Mouse (Mus musculus) MEL (cell line): ENCODE measurements around the gene Igf2r. TPM values are rescaled to one million over a fixed set of nuclear protein-coding genes. Genes with fewer than 3 reads are reported as not detected.
A peak's percentile ranks its signal among the peaks of the same experiment; 100 is the strongest.

Source experiments
- DNase-seq: peaks from one replicate; pipeline ENCODE4 v3.0.0; 2011; ENCODE audit warnings: low read depth, low spot score
- H3K27ac ChIP-seq: 2 replicates; pipeline ENCODE4 v1.5.1; 2012; ENCODE audit warnings: low read depth, mild to moderate bottlenecking, control low read depth, low read length, moderate library complexity; ENCODE audit not compliant: control insufficient read depth
- H3K27me3 ChIP-seq, 2 experiments: fragments of 150-350 bp in 1 of 2; sonication (generic) in 1 of 2; 2 replicates each; pipeline ENCODE4 v1.6.1; 2012; ENCODE audit warnings: low read length in 2 of 2, mild to moderate bottlenecking in 2 of 2, improper control_type of control experiment in 1 of 2, moderate library complexity in 1 of 2; ENCODE audit not compliant: insufficient read depth in 2 of 2, control insufficient read depth in 1 of 2
- H3K36me3 ChIP-seq, 2 experiments: 2 replicates each; pipeline ENCODE4 v1.6.1; 2012 to 2014; ENCODE audit warnings: low read length in 2 of 2, improper control_type of control experiment in 1 of 2, inconsistent platforms in 1 of 2, mild to moderate bottlenecking in 1 of 2; ENCODE audit not compliant: insufficient read depth in 2 of 2, control insufficient read depth in 1 of 2
- H3K4me1 ChIP-seq, 2 experiments: fragments of 150-350 bp in 1 of 2; sonication (generic) in 1 of 2; 2 replicates each; pipeline ENCODE4 v1.6.1; 2012; ENCODE audit warnings: low read length in 2 of 2, improper control_type of control experiment in 1 of 2, mild to moderate bottlenecking in 1 of 2; ENCODE audit not compliant: insufficient read depth in 2 of 2, control insufficient read depth in 1 of 2
- H3K4me3 ChIP-seq, 2 experiments: fragments of 150-350 bp in 1 of 2; sonication (generic) in 1 of 2; 2 replicates each; pipeline ENCODE4 v1.5.1; 2012; ENCODE audit warnings: low read depth in 2 of 2, low read length in 2 of 2, mild to moderate bottlenecking in 2 of 2, moderate library complexity in 2 of 2, control low read depth in 1 of 2, improper control_type of control experiment in 1 of 2; ENCODE audit not compliant: control insufficient read depth in 1 of 2, insufficient read depth in 1 of 2
- H3K79me2 ChIP-seq: 2 replicates; pipeline ENCODE4 v1.6.1; 2012; ENCODE audit warnings: mild to moderate bottlenecking, low read length, moderate library complexity; ENCODE audit not compliant: control insufficient read depth, poor library complexity, insufficient read depth
- H3K9ac ChIP-seq: 2 replicates; pipeline ENCODE4 v1.6.1; 2012; ENCODE audit warnings: low read depth, mild to moderate bottlenecking, control low read depth, low read length, moderate library complexity; ENCODE audit not compliant: control insufficient read depth, poor library complexity, severe bottlenecking
- H3K9me3 ChIP-seq: fragments of 150-350 bp; sonication (generic); replicated peaks from 2 replicates; pipeline ENCODE4 v1.6.1; 2012; ENCODE audit warnings: mild to moderate bottlenecking, low read length, improper control_type of control experiment, moderate library complexity; ENCODE audit not compliant: insufficient read depth
- CHD1 ChIP-seq: IDR thresholded peaks from 2 replicates; pipeline ENCODE4 v1.6.1; 2012; ENCODE audit warnings: low read depth, mild to moderate bottlenecking, inconsistent platforms, low read length, improper control_type of control experiment
- CHD2 ChIP-seq: IDR thresholded peaks from 2 replicates; pipeline ENCODE4 v1.6.1; 2011; ENCODE audit warnings: low read length, improper control_type of control experiment
- CTCF ChIP-seq, 3 experiments: IDR thresholded peaks in 2 of 3; conservative IDR thresholded peaks in 1 of 3; 2 replicates each; pipeline ENCODE4 v1.5.1; 2011 to 2012; ENCODE audit warnings: low read length in 3 of 3, low read depth in 2 of 3, mild to moderate bottlenecking in 2 of 3, improper control_type of control experiment in 1 of 3, inconsistent platforms in 1 of 3, mixed read lengths in 1 of 3, moderate library complexity in 1 of 3; ENCODE audit not compliant: control insufficient read depth in 1 of 3, insufficient read depth in 1 of 3, poor library complexity in 1 of 3, severe bottlenecking in 1 of 3
- EP300 ChIP-seq, 2 experiments: IDR thresholded peaks; 2 replicates each; pipeline ENCODE4 v1.6.1; 2011; ENCODE audit warnings: improper control_type of control experiment in 2 of 2, low read length in 2 of 2, low read depth in 1 of 2, mild to moderate bottlenecking in 1 of 2
- HCFC1 ChIP-seq: IDR thresholded peaks from 2 replicates; pipeline ENCODE4 v1.6.1; 2012; ENCODE audit warnings: low read depth, mild to moderate bottlenecking, inconsistent platforms, low read length, improper control_type of control experiment, moderate library complexity
- JUND ChIP-seq: IDR thresholded peaks from 2 replicates; pipeline ENCODE4 v1.6.1; 2011; ENCODE audit warnings: low read depth, mild to moderate bottlenecking, improper control_type of control experiment, low read length
- KAT2A ChIP-seq: conservative IDR thresholded peaks from 2 replicates; pipeline ENCODE4 v1.6.1; 2012; ENCODE audit warnings: low read depth, low read length, improper control_type of control experiment, inconsistent platforms
- MAFK ChIP-seq: IDR thresholded peaks from 2 replicates; pipeline ENCODE4 v1.6.1; 2011; ENCODE audit warnings: low read depth, mild to moderate bottlenecking, low read length, improper control_type of control experiment, borderline replicate concordance
- MAX ChIP-seq: IDR thresholded peaks from 2 replicates; pipeline ENCODE4 v1.6.1; 2011; ENCODE audit warnings: low read length, improper control_type of control experiment
- MXI1 ChIP-seq: IDR thresholded peaks from 2 replicates; pipeline ENCODE4 v1.6.1; 2011; ENCODE audit warnings: mild to moderate bottlenecking, low read depth, low read length, improper control_type of control experiment
- POLR2AphosphoS5 ChIP-seq: IDR thresholded peaks from 2 replicates; pipeline ENCODE4 v1.6.1; 2012; ENCODE audit warnings: low read depth, borderline replicate concordance, mild to moderate bottlenecking, inconsistent platforms, low read length, moderate library complexity, mixed read lengths
- SIN3A ChIP-seq: IDR thresholded peaks from 2 replicates; pipeline ENCODE4 v1.6.1; 2012; ENCODE audit warnings: low read length, improper control_type of control experiment, inconsistent platforms
- TBP ChIP-seq: IDR thresholded peaks from 2 replicates; pipeline ENCODE4 v1.8.0; 2011; ENCODE audit warnings: low read depth, low read length, improper control_type of control experiment
- UBTF ChIP-seq: IDR thresholded peaks from 2 replicates; pipeline ENCODE4 v1.6.1; 2012; ENCODE audit warnings: low read depth, mild to moderate bottlenecking, inconsistent platforms, low read length, improper control_type of control experiment, moderate library complexity, borderline replicate concordance; ENCODE audit not compliant: insufficient read depth
- USF1 ChIP-seq: IDR thresholded peaks from 2 replicates; pipeline ENCODE4 v1.6.1; 2014; ENCODE audit warnings: low read depth, mild to moderate bottlenecking, inconsistent platforms, low read length, improper control_type of control experiment, moderate library complexity
- ZC3H11A ChIP-seq: IDR thresholded peaks from 2 replicates; pipeline ENCODE4 v1.6.1; 2012; ENCODE audit warnings: low read depth, mild to moderate bottlenecking, inconsistent platforms, low read length, improper control_type of control experiment
- ZNF384 ChIP-seq: IDR thresholded peaks from 2 replicates; pipeline ENCODE4 v1.6.1; 2012; ENCODE audit warnings: low read depth, mild to moderate bottlenecking, inconsistent platforms, low read length, improper control_type of control experiment
- polyA plus RNA-seq, 2 experiments: library from polyadenylated mRNA; stranded (reverse) in 1 of 2; unstranded in 1 of 2; fragments of >175 nt in 1 of 2; fragments of >200 nt in 1 of 2; gene quantifications; 2 replicates each; pipeline versions ENCODE4 v1.2.1 to v1.2.4; 2012; ENCODE audit warnings: low replicate concordance in 2 of 2, low read depth in 1 of 2; ENCODE audit not compliant: insufficient read length in 2 of 2, insufficient read depth in 1 of 2, missing spikeins in 1 of 2
- total RNA-seq: library from RNA; depleted of rRNA; stranded (reverse); fragments of 300-350 nt; gene quantifications from 2 replicates; pipeline ENCODE4 v1.2.3, GENCODE M21; 2012

Gene Igf2r
- total and polyA plus RNA-seq, 3 experiments, result 18.0 to 21.7 (median 18.3) TPM

- peaks cover 0 to 4% of the 10 kb centered on the region in 2 experiments for H3K27me3 ChIP-seq
- TF ChIP-seq JUND, result no peak
- no peak for TF ChIP-seq USF1
- no peak for TF ChIP-seq ZNF384
- no peak for TF ChIP-seq KAT2A
- no peak for TF ChIP-seq EP300 (IDR thresholded peaks at IDR 0.05; ENCODE audit: low read depth in 1 of 2, low read length in 2 of 2)
- TF ChIP-seq POLR2AphosphoS5, result no peak
- no peak for TF ChIP-seq SIN3A
- no peak for TF ChIP-seq MAFK
- TF ChIP-seq CHD2, result no peak
- TF ChIP-seq MXI1, result no peak
- no peak for TF ChIP-seq HCFC1
- TF ChIP-seq UBTF, result no peak
- TF ChIP-seq TBP, result no peak
- TF ChIP-seq ZC3H11A, result no peak
- TF ChIP-seq, all 39 proteins: peak for 0
- Histone ChIP-seq H3K27ac (no peak overlapping the region), H3K9ac (no peak overlapping the region), H3K36me3 (peaks cover 0 to 8% of the 10 kb centered on the region in 2 experiments; a peak in 1 of 4 replicates), H3K4me1 (peaks cover 0 to 4% of the 10 kb centered on the region in 2 experiments; a peak in 1 of 4 replicates), H3K4me3 (no peak overlapping the region), H3K9me3 (no peaks in the 10 kb centered on the region), H3K79me2 (peaks cover 11% of the 10 kb centered on the region)
- no peak for DNase-seq
These were observed 1.0 kb upstream of the Igf2r start for GRCm38 (mm10) chr17:12770500-12770899.

- Histone ChIP-seq H3K36me3 (peaks cover 0 to 8% of the 10 kb centered on the region in 2 experiments; a peak in 1 of 4 replicates), H3K9ac (peak overlapping the region; percentile 90), H3K27ac (0 out of 2 replicates have a peak overlapping the region, but pooled peaks have one; percentile 13), H3K4me1 (peaks cover 0 to 4% of the 10 kb centered on the region in 2 experiments; a peak in 1 of 4 replicates), H3K27me3 (peaks cover 0 to 4% of the 10 kb centered on the region in 2 experiments; a peak in 3 of 4 replicates), H3K4me3 (peak overlapping the region; percentile 70 to 92), H3K79me2 (peaks cover 11% of the 10 kb centered on the region), H3K9me3 (no peaks in the 10 kb centered on the region)
- DNase-seq, result peak; percentile 46
- TF ChIP-seq CTCF (IDR thresholded peaks at IDR 0.05 in 2 of 3, conservative IDR thresholded peaks at IDR 0.05 in 1 of 3; ENCODE audit: control insufficient read depth in 1 of 3, insufficient read depth in 1 of 3, low read depth in 2 of 3, low read length in 3 of 3, poor library complexity in 1 of 3, severe bottlenecking in 1 of 3) (no peak), MAFK (no peak), HCFC1 (no peak), MXI1 (peak; percentile 45; the same call in 1 of the 2 replicates), CHD1 (no peak), MAX (0 out of 2 replicates have a peak, but pooled peaks have one; percentile 14)
These were observed 767 bp downstream of the Igf2r start for GRCm38 (mm10) chr17:12768415-12769379.
